Mouse (Mus musculus) liver, postnatal 0 days (tissue): Measurements from ENCODE around the gene Npas2.

Source experiments
- CTCF ChIP-seq: sonication (generic); IDR thresholded peaks from 2 replicates; pipeline ENCODE4 v1.5.1; 2016; ENCODE audit warnings: antibody characterized with exemption, low read depth
- EP300 ChIP-seq: IDR thresholded peaks from 2 replicates; pipeline ENCODE4 v1.6.1; 2016; ENCODE audit warnings: antibody characterized with exemption, low read depth, mild to moderate bottlenecking

GRCm38 (mm10) chr1:39256513-39257330, 63.2 kb downstream of the Npas2 start:
- no peak for TF ChIP-seq CTCF
- no peak for TF ChIP-seq EP300
